Mouse (Mus musculus) liver, embryonic 18 days (tissue): ENCODE results near the gene Gm2001. TPM values are rescaled to one million over a fixed set of nuclear protein-coding genes. Genes with fewer than 3 reads are reported as not detected.

Experiments used
- polyA plus RNA-seq: library from polyadenylated mRNA; depleted of rRNA; stranded (reverse); fragments of >200 nt; gene quantifications from 2 replicates; pipeline ENCODE4 v1.2.3, GENCODE M21; 2012; rRNA removed

Gene Gm2001
- not detected in 2 replicates for polyA plus RNA-seq

DNA sequence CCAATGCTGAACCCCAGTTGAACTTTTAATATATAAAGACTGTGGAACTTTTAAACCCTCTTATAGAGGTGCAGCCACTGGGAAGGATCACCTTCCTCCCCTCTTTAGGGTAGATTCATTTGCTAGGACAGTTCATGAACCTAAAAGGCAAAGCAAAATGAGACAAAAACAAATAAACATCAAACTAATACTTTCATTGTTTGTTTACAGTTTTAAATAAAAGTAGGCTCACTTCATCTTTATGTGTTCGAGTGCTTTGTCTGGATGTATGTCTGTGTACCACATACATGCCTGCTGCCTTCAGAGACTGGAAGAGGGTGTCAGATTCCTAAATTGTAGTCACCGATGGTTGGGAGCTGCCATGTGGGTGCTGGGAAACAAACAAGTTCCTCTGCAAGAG lies at the start of gene Gm2001:
TSS of gene Gm2001 (minus strand) at position 101 of the 400 bp plus-strand sequence.

DNA sequence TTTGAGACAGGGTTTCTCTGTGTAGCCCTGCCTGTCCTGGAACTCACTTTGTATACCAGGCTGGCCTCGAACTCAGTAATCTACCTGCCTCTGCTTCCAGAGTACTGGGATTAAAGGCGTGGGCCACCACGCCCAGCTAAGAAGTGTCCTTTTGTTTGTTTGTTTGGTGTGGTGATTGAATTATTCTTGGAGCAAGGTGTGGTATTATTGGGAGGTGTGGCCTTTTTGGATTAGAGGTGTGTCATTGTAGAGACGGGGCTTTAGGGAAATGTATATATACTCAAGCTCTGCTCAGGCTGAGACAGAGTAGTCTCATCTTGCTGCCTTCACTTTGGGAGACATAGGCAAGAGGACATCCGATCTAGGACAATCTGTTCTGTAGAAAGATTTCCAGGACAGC lies 31.6 kb upstream of the Gm2001 start, which contains the start of gene Gm2016:
TSS of gene Gm2016 (plus strand) at position 301 of the 400 bp plus-strand sequence.

DNA sequence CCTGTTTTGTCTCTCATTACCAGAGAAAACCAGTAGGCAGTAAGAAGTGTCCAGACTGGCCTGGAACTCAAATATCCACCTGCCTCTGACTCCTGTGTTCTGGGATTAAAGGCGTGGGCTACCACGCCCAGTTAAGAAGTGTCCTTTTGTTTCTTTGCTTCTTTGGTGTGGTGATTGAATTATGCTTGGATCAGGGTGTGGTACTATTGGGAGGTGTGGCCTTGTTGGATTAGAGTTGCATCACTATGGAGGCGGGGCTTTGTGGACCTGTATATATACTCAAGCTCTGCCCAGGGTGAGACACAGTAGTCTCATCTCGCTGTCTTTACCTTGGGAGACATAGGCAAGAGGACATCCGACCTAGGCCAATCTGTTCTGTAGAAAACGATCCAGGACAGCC lies 25.9 kb downstream of the Gm2001 start, which contains the start of gene BB287469:
TSS of gene BB287469 (plus strand) at position 301 of the 400 bp plus-strand sequence.

DNA sequence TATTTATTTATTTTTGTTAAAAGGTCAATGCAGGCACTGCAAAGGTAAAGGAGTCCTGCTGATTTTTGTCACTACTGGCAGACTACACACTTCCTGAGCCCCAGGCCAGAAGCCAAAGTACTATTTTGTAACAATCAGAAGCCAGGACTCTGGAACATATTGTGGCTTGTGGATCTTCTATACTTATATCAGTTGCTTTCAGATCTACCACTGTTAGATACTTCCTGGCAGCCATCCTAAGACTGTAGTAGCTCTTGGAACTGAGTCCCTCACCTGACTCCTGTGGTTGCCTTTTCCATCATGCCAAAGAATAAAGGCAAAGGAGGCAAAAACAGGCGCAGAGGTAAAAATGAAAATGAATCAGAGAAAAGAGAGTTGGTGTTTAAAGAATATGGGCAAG lies 46.9 kb downstream of the Gm2001 start, which contains the start of gene Gm21936:
TSS of gene Gm21936 (plus strand) at position 301 of the 400 bp plus-strand sequence.

Other genes with a start within 250 kb of the Gm2001 start
- gene Oog1, start 239.7 kb downstream of the Gm2001 start, polyA plus RNA-seq = not detected in 2 replicates
- gene Gm4027, start 223.5 kb downstream of the Gm2001 start, polyA plus RNA-seq = not detected in 2 replicates
- gene Gm16381, start 197.7 kb downstream of the Gm2001 start, polyA plus RNA-seq = not detected in 2 replicates
- gene Gm21319, start 66.6 kb downstream of the Gm2001 start, polyA plus RNA-seq = not detected in 2 replicates
- gene Gm21936, start 46.8 kb downstream of the Gm2001 start, polyA plus RNA-seq = not detected in 2 replicates
- 0.01 and 0.20 TPM in 2 replicates for gene BB287469, start 25.8 kb downstream of the Gm2001 start, polyA plus RNA-seq
- gene Gm2016, start 31.7 kb upstream of the Gm2001 start, polyA plus RNA-seq = not detected in 2 replicates
- gene Gm2022, start 53.0 kb upstream of the Gm2001 start, polyA plus RNA-seq = not detected in 2 replicates
- gene Gm2035, start 77.5 kb upstream of the Gm2001 start, polyA plus RNA-seq = not detected in 2 replicates
- gene Gm2042, start 111.7 kb upstream of the Gm2001 start, polyA plus RNA-seq = not detected in 2 replicates
- gene Gm2075, start 169.5 kb upstream of the Gm2001 start, polyA plus RNA-seq = not detected in 2 replicates
- gene Gm6803, start 176.4 kb upstream of the Gm2001 start, polyA plus RNA-seq = not detected in 2 replicates
- gene Gm2056, start 184.7 kb upstream of the Gm2001 start, polyA plus RNA-seq = not detected in 2 replicates
- gene Gm16368, start 241.4 kb upstream of the Gm2001 start, polyA plus RNA-seq = not detected in 2 replicates